Mouse (Mus musculus) left cerebral cortex, postnatal 36 days (tissue): ENCODE measurements at regions not wholly inside any gene's neighbourhood (a gene's known extent, or its start where the extent isn't known, plus 50 kb on each side); places are given as distances from the start of the nearest gene placed in this dataset.

Source experiments
- DNase-seq, 2 experiments: peaks; one replicate each; pipeline ENCODE4 v3.0.0; 2021 to 2022; ENCODE audit warnings: low spot score in 2 of 2, mixed read lengths in 1 of 2
- intact Hi-C: fragments of 180-260 bp; cut with DNase I; formaldehyde crosslinking; loops from one replicate; pipeline ENCODE4 v1.15.1; 2025

DNA sequence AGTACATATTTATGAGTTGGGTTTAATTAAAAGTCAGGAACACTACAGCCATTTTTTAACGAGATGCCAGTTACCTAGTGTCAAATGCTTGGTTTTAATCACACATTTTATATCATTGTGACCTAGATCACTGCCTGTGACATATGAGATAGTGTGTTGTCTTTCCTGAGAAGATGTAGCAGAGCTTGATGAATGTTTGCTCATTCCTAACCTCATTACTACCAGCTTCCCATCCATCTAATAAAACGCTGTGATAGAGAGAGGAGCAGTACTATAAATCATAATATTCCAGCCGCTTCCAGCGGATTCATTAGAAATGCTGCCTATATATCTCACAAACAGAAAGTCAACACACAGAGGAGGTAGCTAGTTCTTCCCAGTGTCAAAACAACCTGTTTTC lies 163.6 kb downstream of the Aldoart1 start:
- intact Hi-C loops, result no loop called here
- DNase-seq, result no peak

DNA sequence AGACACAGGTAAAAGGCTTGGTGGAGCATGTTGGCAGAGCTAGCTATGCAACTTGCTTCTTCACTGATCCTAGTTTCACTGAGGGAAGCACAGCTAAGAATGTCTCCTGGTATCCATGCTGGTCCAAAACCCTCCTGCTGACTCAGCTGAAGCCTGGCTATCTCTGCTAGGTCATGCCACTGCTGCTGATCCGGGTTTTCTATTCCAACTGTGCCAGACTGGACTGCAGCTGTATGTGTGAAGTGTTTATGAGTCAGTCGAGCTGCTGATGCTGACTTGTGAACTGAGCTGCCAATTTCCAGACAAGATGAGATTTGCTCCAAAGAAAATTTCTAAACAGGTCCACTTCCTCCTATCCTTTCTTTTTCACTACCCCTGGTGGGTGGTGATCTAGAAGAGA lies 178.4 kb downstream of the Aldoart1 start:
- intact Hi-C loops, result no loop called here
- no peak for DNase-seq

DNA sequence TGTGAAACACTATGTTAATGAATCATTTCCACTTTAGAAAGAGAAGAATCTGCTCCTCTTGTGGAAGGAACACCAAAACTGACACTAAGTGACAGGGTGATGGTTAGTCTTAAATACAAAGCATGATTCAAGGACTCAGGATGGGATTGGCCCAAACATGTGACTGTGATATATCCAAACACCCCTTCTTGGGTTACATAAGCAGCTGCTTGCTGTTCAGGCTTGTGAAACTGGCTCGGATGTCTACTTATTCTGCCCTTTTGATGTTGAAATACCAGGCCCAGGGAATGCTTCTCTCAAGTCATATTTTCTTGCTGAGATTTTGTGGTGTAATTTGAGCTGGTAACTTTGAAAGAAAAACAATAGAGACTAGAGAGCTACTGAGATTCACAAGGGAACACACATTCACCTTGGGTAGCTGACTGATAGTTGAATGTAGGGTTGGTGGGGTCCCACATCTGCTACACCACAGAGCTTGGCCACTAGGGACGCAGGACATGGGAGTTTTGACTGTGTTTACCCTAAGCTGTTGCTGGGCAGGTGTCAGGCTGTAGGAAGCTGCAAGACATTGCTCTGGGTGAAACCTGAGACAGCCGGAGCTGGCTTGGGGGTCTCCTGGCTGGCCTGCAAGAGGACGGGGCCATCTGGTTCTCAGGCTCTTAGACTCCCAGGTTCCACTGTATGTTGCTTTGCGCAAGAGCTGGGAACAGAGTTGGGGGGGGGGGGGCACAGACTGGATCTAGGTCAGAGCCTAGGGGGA lies 180.6 kb downstream of the Aldoart1 start:
- intact Hi-C loops, result no loop called here
- no peak for DNase-seq

DNA sequence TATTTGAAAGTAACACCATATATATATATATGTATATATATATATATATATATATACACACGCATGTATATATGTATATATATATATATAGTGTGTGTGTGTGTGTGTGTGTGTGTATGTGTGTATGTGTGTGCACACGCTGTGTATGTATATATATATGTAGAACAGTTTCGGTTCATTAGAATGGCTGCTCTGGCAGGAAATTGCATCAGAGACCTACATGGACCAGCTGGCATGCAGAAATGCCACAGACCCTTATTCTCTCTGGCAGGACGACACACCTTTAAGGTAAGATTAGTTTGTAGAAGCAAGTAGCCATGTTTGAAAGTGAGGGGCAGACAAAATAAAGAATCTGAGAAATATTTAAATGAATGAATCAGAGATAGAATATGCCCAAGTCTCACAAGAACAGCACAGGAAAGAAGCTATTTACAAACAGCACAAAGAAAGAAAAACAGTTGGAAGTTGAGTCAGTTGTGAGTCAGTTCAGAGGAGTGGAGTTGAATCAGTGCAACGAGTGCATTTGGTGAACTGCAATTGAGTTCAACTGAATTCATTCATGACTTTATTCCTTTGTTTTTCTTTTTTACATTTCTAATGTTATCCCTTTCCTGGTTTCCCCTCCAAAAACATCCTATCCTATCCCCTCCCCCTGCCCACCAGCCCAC lies 182.5 kb downstream of the Aldoart1 start:
- intact Hi-C loops, result no loop called here
- DNase-seq, result no peak

DNA sequence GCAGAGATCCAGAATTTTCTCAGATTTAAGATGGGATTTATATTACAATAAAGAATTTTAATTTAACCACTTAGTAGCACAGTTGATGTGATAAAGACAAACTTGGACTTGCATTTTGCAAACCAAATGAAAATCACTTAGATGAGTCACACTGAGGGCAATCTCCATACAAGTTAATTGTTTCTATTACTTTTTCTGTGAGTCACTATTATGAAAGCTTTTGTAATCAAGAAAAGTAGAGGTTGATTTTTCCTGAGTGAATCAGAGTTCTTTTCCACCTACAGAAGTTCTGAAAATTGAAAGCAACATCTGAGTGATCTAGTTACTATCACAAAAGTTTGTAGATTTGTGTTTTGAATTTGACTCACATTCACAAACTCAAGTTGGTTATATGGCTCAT lies 188.1 kb downstream of the Aldoart1 start:
- intact Hi-C loops, result no loop called here
- DNase-seq, result no peak

DNA sequence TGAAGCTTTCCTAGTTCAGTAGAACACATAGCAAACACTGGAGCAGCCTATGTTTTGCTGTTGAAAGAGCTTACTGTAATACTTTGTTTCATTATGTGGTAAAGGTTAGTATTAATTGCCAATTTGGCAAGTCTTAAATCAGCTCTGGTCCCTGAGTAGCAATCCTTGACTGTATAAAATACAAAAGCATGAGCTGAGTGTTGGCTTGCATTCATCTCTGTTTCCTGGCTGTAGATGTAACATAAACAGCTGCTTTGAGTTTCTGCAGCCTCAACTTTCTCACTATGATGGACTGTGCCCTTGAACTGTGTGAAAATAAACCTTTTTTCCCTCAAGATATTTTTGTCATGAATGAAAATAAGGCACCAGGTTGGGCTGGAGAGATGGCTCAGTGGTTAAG lies 190.0 kb downstream of the Aldoart1 start:
- intact Hi-C loops, result no loop called here
- no peak for DNase-seq

DNA sequence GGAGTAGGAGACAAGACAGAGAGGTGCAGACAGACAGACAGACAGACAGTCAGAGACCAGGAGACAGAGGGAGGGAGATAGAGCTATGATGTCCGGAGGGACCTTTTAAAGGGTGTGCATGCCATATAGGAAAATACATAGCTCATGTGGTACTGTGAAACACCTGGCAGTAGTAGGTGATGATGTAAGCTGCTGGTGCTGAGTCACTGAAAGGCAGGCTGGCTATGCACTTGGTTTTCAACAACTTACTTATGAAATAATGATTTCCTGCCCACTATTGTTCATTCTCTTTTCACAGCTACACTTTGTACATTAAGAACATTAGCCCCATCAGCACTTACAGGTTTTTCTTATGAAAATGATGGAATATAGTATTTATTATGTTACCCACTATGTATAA lies 196.2 kb downstream of the Aldoart1 start:
- intact Hi-C loops, result no loop called here

DNA sequence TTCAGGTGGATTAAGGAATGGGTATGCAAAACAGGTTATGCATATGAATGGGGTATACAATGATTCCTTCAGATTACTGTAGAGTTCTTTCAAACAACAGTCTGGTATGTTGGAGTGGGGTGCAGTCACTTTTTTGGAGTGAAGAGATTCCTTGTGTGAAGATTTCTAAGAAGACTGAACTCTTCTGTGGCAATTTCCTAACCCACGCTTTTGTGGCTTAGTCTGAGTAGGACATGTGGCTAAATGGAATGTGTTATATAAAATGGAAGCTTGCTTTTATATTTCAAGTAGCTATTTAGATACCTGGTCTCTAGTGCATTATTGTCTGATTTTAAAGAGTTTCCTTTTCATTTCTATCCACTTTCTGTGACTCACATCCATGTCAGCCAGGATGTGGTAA lies 205.3 kb downstream of the Aldoart1 start:
- no peak for DNase-seq
- intact Hi-C loops, result no loop called here

More for the DNA sequence above, 196.2 kb downstream of the Aldoart1 start:
- no peak for DNase-seq

DNA sequence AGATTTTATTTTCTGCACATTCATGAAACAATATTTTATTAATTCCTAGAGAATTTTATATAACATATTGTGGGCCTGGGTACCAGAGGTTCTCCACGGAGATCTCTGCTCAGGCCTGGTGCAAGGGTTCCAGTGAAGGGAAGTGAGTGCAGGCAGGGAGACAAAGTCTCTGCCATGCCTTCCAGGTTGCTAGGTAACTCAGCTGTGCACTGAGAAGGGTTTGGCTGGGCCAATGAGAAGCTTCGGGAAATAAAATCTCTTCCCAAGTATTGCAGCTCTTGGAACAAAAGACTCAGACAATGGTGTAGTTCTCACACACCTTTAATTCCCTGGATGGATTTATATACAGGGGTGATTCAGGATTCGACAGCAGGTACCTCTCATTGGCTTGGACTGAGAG lies 223.0 kb downstream of the Aldoart1 start:
- no peak for DNase-seq
- intact Hi-C loops, result no loop called here

DNA sequence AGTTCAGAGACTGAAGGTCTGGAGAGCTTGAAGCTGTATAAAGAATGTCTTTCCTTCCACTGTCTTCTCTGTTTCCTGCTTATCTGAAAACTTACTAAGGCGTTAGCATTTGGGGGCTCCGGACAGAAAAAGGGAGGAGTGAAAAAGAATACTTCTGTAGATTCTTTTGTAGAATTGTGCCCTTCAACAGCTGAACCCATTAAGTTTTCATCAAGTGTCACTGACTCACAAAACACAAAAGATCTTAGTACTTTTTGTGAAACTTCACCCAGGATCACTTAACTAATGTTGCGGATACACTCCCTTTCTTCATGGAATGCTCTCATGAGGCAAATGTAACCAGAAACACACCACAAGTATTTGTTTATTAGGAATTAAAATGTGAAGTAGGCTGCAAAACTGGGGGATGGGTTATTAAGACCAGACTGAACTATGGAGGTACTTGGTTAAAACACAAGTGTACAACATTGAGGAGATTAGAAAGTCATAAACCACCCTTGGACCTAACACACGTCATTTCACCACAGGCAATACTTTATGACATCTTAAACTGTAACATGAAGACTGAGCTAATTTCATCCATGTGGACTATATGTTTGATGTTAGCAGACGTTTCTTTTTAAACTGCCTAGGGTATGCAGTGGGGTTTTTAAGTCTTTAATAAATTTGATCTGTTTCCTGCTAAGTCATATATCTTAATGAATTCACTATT lies 225.1 kb downstream of the Aldoart1 start:
- DNase-seq, result no peak
- intact Hi-C loops, result no loop called here

DNA sequence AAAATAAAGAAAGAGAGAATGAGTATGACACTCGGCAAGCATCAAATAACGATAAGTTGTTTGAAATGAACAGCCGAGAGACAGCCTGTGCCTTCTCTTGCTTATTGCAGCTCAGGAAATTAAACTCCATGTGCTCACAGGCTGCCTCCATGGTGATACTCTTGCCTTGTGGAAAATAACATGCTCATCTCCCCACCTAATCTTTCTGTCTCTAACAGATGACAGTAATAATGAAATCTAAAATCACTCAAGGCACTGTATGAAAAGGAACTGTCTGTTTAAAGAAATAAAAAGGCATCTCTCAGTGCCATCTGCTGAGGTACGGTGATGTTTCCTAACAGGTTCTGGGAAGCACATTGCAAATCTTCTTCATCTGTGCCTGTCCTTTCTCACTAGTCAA lies 247.3 kb downstream of the Aldoart1 start:
- no peak for DNase-seq
- intact Hi-C loops, result no loop called here

DNA sequence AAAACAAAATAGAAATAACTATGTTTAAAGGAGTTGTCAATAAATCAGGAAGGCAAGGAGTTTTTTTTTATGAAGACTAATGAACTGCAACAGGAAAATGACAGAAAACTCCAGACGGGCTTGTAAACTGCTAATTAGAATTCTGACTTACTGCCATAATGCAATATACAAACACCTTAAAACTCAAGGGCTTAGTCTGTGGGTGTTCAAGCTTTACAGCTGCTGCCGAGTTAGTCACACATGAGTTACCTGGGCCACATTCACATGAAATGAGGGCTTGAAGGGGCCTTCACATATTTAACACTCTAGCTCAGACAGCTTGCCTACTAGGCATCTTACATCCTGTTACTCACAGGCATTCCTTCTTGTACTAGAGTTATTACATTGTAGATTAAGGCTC lies 256.9 kb downstream of the Aldoart1 start:
- no peak for DNase-seq
- intact Hi-C loops, result no loop called here

DNA sequence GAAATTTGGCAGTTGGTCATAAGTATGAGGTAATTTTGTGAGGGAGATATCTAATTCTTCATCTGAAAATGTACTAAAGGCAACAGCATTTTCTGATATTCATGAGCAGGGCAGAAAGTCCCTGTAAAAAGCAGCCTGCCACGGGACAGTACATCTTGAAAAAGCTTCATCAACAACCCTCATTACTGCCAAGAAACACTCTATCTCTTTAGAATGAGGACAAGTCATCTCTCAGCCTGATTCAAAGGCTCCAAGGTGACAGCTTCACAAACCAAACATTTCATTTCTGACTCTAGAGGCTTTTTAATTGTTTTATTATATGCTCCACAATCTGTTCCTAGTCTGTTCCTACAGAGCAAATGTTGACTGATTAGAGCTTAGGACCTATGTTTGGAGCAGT lies 260.3 kb downstream of the Aldoart1 start:
- intact Hi-C loops, result no loop called here
- DNase-seq, result no peak

DNA sequence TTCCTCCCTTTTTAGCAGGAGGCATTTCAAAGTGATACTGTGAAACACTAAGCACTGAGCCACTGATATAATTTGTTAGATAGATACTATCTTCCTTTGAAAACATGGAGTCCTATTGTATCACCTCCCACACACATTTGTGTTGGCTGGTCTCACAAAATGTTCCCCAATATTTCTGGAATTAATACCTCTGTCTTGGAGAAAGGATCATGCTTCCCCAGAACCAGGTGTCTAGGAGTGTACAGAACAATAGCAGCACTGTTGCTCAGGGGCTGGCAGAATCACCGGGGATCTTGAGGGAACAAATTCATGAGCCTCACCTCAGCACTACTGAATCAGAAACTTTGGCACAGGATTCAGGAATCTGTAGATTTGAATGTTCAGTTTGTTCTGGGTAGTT lies 277.5 kb downstream of the Aldoart1 start:
- no peak for DNase-seq
- intact Hi-C loops, result no loop called here

DNA sequence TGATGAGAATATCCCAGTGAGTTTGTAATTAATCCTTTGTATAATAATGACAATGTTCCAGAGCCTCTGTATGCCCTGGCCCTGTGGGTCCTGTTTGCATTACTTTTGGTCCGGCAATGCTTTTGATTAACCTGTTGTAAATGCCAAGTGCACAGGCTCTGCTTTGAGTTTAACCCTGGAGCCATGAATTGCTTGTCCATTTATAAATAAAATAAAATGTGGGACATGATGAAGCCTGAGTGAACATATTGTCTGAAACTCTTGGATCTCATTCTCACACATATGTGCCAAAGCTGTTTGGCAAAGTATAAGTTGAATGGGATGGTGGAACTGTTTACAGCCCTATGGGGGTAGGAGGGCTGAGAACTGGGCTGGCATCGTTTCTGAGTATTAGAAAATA lies 280.5 kb downstream of the Aldoart1 start:
- DNase-seq, result no peak
- intact Hi-C loops, result no loop called here

DNA sequence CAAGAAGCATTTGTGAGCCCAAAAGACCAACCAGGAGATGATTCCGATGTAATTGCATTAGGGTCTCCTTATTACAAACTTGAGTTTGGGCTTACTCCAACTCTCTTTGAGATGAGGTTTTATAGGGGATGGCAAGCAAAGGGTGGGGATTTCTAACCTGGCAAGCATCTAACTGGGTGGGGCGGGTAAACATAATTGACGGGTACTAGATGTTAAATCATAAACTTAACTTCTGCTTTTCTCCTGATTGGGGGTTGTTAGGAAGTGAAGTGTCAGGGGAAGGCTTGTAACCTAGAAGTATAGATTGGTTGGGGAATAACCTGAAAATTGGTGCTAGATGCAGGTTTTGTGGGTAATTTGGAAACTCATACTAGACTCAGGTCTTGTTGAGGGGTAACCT lies 287.2 kb downstream of the Aldoart1 start:
- DNase-seq, result no peak
- intact Hi-C loops, result no loop called here

DNA sequence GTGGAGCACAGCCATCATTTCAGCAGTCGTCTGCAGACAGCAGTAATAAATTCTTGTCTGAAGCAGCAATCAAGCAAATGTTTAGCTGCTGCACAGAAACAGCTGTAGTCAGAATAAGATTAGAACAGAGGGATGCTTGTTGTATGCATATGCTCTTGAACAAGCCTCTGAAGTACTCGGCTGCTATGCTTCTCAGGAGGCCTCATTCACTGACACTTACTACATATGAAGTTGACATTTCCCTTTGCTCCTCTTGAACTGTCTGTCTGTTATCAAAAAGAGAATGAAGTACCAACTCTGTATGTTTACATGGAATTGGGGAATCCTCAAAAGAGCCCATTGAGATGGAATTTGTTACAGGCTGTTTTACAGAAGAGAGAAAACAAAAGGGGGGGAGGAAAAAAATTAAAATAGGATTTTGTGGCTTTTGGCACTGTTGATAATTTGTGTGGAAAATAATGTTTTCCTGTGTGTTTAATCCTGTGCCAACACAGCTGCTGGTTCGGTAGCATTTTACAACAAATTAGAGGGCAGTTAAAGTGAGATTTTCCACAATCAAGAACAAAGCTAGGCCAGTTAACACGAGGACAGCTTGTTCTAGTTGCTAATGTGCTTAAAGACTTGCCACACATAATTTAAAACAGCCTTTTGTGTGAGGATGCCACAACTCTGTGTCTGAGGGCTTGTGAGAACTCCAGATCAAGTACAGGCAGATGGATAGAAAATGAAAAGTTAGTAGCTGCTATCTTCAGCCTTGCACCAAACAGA lies 289.3 kb downstream of the Aldoart1 start:
- no peak for DNase-seq
- intact Hi-C loops, result no loop called here

DNA sequence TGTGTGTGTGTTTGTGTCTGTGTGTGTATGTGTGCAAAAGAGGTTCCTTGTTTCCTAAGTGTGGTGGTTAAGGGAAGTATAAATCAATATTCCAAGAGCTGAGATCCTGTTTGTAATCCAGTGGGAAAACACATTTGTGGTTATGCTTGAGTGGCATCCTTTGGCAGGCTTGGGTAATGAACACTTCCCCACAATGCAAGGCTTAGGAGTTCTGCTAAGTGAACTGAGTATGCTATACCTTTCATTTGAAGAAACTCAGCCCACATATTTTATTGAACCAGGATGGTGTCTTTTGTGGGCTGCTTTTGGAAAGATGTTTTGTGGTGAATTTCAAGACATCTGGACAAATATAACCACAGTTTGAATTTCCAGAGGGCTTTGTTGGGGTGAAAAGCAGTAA lies 298.2 kb downstream of the Aldoart1 start:
- intact Hi-C loops, result no loop called here
- DNase-seq, result no peak

DNA sequence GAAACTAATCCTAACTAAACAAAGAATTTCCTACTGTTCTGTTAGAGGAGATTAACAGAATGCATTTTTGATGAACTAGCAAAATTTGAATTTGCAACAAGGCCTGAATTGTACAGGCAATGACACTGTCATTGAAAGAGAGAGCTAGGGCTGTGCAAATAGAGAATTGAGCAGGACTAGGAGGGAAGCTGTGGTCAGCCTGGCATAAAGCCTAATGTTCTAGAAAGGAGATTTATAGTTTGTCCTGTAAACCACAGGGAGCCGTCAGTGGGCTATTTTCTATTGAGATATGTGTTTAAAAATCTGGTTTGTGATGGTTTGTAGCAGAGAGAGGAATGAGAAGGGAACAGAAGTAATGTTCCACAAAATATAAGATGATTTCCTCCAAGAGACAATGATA lies 317.9 kb downstream of the Aldoart1 start:
- no peak for DNase-seq
- intact Hi-C loops, result no loop called here

DNA sequence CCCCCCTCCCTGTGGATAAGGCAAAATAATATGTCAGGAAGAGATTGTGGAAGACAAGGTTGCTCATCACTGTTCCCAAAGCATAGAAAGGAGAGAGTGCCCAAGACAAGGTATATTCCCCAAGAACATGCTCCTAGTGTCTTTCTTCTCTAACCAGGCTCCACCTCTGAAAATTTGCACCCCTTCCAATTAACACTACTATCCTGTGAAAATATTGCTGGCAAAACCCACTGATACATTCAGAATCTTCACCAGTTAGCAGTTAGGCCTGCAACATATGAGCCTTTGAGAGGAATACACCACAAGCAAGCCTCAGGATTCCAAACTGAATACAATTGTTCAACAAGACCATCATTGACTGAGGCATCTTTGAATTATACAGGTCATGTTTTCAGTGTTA lies 323.9 kb upstream of the Tle1 start:
- DNase-seq, result no peak

More for the DNA sequence above, 323.9 kb upstream of the Tle1 start:
- intact Hi-C loops, result no loop called here
